7 mouse cellular contexts compared by ENCODE assay signal in the genomic region with DNA sequence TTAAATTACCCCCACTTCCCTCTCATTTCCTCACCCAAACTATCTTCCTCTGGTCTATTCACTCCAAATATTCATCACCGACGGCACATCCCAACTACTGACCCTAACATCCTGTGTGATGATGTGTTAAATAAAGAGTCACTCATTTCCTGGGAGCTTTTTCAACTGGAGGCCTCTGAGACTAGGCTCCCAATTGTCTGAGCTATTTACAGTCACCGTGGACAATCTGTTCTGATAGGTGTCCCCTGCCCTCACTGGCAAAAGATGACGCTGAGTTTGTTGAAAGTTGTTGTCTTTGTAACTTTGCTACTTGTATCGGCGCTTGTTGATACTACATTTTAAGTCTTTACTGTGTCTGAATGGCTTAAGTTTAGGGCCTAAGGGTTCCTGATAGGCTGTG. TPM values are rescaled to one million over a fixed set of nuclear protein-coding genes. Genes with fewer than 3 reads are reported as not detected.
DNase-seq lines count a peak whose midpoint lies in the region; ATAC-seq and TF ChIP-seq lines count a peak whose summit lies in the region.

No protein-coding gene starts in this region.

- peaks cover 2% of the 10 kb centered on the region; the same call in 1 of the 2 replicates for H3K4me1 ChIP-seq in embryonic fibroblast, embryonic 13.5 days (ENCODE audit: control insufficient read depth, insufficient read depth, low read length)
- H3K4me1 ChIP-seq in neural tube, embryonic 12.5 days: peaks cover 16% of the 10 kb centered on the region

- DNase-seq in 416B (ENCODE audit: low read depth): peak; percentile 25
- peak; percentile 12 to 26 for DNase-seq in B cell, adult 2 months
- DNase-seq in layer of hippocampus, adult 9-10 months (ENCODE audit: low spot score): no peak
- no peak for DNase-seq in gastrocnemius, adult 18-20 months (ENCODE audit: low spot score)

- H3K36me3 ChIP-seq in neural tube, embryonic 12.5 days: peaks cover 8% of the 10 kb centered on the region; the same call in 1 of the 2 replicates

- no peaks in the 10 kb centered on the region for H3K27me3 ChIP-seq in neural tube, embryonic 12.5 days (replicated peaks)

- peak overlapping the region; percentile 87 for H3K4me2 ChIP-seq in neural tube, embryonic 12.5 days (replicated peaks)

- no peak for TF ChIP-seq CTCF in embryonic fibroblast, embryonic 13.5 days (IDR thresholded peaks at IDR 0.05; ENCODE audit: borderline replicate concordance, insufficient read depth, low read length)

- peak overlapping the region; percentile 77 for H3K4me3 ChIP-seq in embryonic fibroblast, embryonic 13.5 days (ENCODE audit: insufficient read depth, low read length)
- H3K4me3 ChIP-seq in neural tube, embryonic 12.5 days: peak overlapping the region; percentile 87

- no peaks in the 10 kb centered on the region for H3K9me3 ChIP-seq in neural tube, embryonic 12.5 days

- no peak for TF ChIP-seq POLR2A in embryonic fibroblast, embryonic 13.5 days (IDR thresholded peaks at IDR 0.05; ENCODE audit: low read depth, low read length)

- peak; percentile 8 for ATAC-seq in inflammation-experienced regulatory T-cells, adult 6 months
- ATAC-seq in neural tube, embryonic 12.5 days (ENCODE audit: low FRiP score, low read depth): no peak

- H3K27ac ChIP-seq in embryonic fibroblast, embryonic 13.5 days (ENCODE audit: insufficient read depth, low read length): peak overlapping the region; percentile 42
- H3K27ac ChIP-seq in neural tube, embryonic 12.5 days: no peak overlapping the region

- peak overlapping the region; percentile 88 for H3K9ac ChIP-seq in neural tube, embryonic 12.5 days

- 19% methylated on average over 6 of the region's 6 CpGs for WGBS in neural tube, embryonic 12.5 days

RNA-seq across cellular contexts. Expression of a gene that starts 1.3 kb away (rescaled TPM):
- 69.1 and 71.8 TPM in 2 replicates for polyA plus RNA-seq in embryonic fibroblast, embryonic 13.5 days (2011; ENCODE audit: insufficient read length, low read depth, missing spikeins)
- polyA plus RNA-seq in inflammation-experienced regulatory T-cells, adult 6 months (2017; shearing (Covaris generic)): 10 to 100 TPM; 12.1 to 19.4 (median 13.2) TPM
- 22.6 and 22.7 TPM in 2 replicates for polyA plus RNA-seq in neural tube, embryonic 12.5 days (2016; fragmentation: Nextera tagmentation; extraction: Ambion mirVana)
- total RNA-seq in gastrocnemius, adult 18-20 months (2021): 10 to 100 TPM; 57.0 to 60.7 TPM

Comparison
In these comparisons a context has a peak if more than half of its experiments do, and no peak if none do; other contexts are left out.
1. DNase-seq: peak in 416B (single experiment) and B cell, adult 2 months (2 of 2); none in layer of hippocampus, adult 9-10 months (single experiment) and gastrocnemius, adult 18-20 months (single experiment).